Mouse (Mus musculus) monocyte, adult 5-6 weeks (primary cell): Measurements from ENCODE around the gene Rnase2a. TPM values are rescaled to one million over a fixed set of nuclear protein-coding genes. Genes with fewer than 3 reads are reported as not detected.
"Not testable (repeated sequence)": the region's sequence is repeated elsewhere in the genome, so short reads cannot be mapped to it uniquely, and the experiment has no call there.

Source experiments
- ATAC-seq: fragments of 153-309, 156-312 bp; replicated peaks from 2 replicates; pipeline ENCODE4 v1.8.0; 2017; ENCODE audit warnings: mild to moderate bottlenecking; ENCODE audit not compliant: low TSS enrichment, insufficient number of reproducible peaks, severe bottlenecking, poor library complexity, low FRiP score
- total RNA-seq: library from RNA; stranded (forward); fragments of 200-1000, 200-491, 200-594 nt; gene quantifications from 3 replicates; pipeline ENCODE4 v1.2.3, GENCODE M21; 2017

Gene Rnase2a
- total RNA-seq, result not detected in 3 replicates

GRCm38 (mm10) chr14:51256041-51256440, at the start of gene Rnase2a:
Gene Rnase2a, minus strand, starts transcription at chr14:51256112.
- no peak for ATAC-seq

GRCm38 (mm10) chr14:51291505-51291904, 35.6 kb upstream of the Rnase2a start:
- ATAC-seq, result no peak

GRCm38 (mm10) chr14:51278515-51278914, 22.6 kb upstream of the Rnase2a start:
- not testable (repeated sequence) for ATAC-seq

- ATAC-seq, result no peak
These were observed 12.8 kb upstream of the Rnase2a start for GRCm38 (mm10) chr14:51268677-51269076.

GRCm38 (mm10) chr14:51266113-51266512, 10.2 kb upstream of the Rnase2a start:
- ATAC-seq, result peak; percentile 82

- ATAC-seq, result no peak
These were observed 9.8 kb upstream of the Rnase2a start for GRCm38 (mm10) chr14:51265667-51266066.

GRCm38 (mm10) chr14:51262397-51262796, 6.5 kb upstream of the Rnase2a start:
- ATAC-seq, result no peak; the same call in 1 of the 2 replicates

GRCm38 (mm10) chr14:51259741-51260140, 3.8 kb upstream of the Rnase2a start:
- no peak for ATAC-seq

GRCm38 (mm10) chr14:51253569-51253968, 2.3 kb downstream of the Rnase2a start:
- ATAC-seq, result no peak

- ATAC-seq, result not testable (repeated sequence)
These were observed 3.7 kb downstream of the Rnase2a start for GRCm38 (mm10) chr14:51252206-51252605.

GRCm38 (mm10) chr14:51250348-51250747, 5.6 kb downstream of the Rnase2a start:
- no peak for ATAC-seq

- no peak for ATAC-seq
These were observed 8.2 kb downstream of the Rnase2a start for GRCm38 (mm10) chr14:51247736-51248135.

- ATAC-seq, result peak; percentile 57; the same call in 1 of the 2 replicates
These were observed 15.0 kb downstream of the Rnase2a start for GRCm38 (mm10) chr14:51240899-51241298.

- ATAC-seq, result peak; percentile 64
These were observed 18.4 kb downstream of the Rnase2a start for GRCm38 (mm10) chr14:51237488-51237887.

- ATAC-seq, result not testable (repeated sequence)
These were observed 26.3 kb downstream of the Rnase2a start for GRCm38 (mm10) chr14:51229657-51230056.

- not testable (repeated sequence) for ATAC-seq
These were observed 35.8 kb downstream of the Rnase2a start for GRCm38 (mm10) chr14:51220075-51220474.

Other genes with a start within 250 kb of the Rnase2a start
- gene Rnase10, start 248.4 kb downstream of the Rnase2a start, total RNA-seq, result not detected in 3 replicates
- not detected in 3 replicates for gene Rnase9, start 214.2 kb downstream of the Rnase2a start, total RNA-seq
- not detected in 3 replicates for gene Rnase11, start 205.9 kb downstream of the Rnase2a start, total RNA-seq
- 1.1 TPM in 1 of 3 replicates, not detected in the others for gene Rnase12, start 198.5 kb downstream of the Rnase2a start, total RNA-seq
- gene Olfr750, start 181.7 kb downstream of the Rnase2a start, total RNA-seq, result not detected in 3 replicates
- 10.2 to 19.2 TPM (median 14.1 TPM) in 3 replicates for gene Rnase4, start 165.0 kb downstream of the Rnase2a start, total RNA-seq
- gene Ang, start 165.0 kb downstream of the Rnase2a start, total RNA-seq, result 0.75 to 1.2 TPM in 2 of 3 replicates, not detected in the other
- not detected in 3 replicates for gene Eddm3b, start 141.7 kb downstream of the Rnase2a start, total RNA-seq
- gene Rnase6, start 132.2 kb downstream of the Rnase2a start, total RNA-seq, result 198 to 426 TPM (median 345 TPM) in 3 replicates
- gene Rnase1, start 109.3 kb downstream of the Rnase2a start, total RNA-seq, result not detected in 3 replicates
- not detected in 3 replicates for gene Rnase2b, start 93.9 kb downstream of the Rnase2a start, total RNA-seq
- gene Ang2, start 57.0 kb downstream of the Rnase2a start, total RNA-seq, result not detected in 3 replicates
- gene Ear14, start 52.7 kb downstream of the Rnase2a start, total RNA-seq, result not detected in 3 replicates
- not detected in 3 replicates for gene Gm7247, start 105.6 kb upstream of the Rnase2a start, total RNA-seq
- gene Vmn2r88, start 154.7 kb upstream of the Rnase2a start, total RNA-seq, result not detected in 3 replicates
- gene Vmn2r89, start 195.7 kb upstream of the Rnase2a start, total RNA-seq, result 0.10 TPM in 1 of 3 replicates, not detected in the others